Mouse (Mus musculus) MEL (cell line): ENCODE results near the gene Mcoln1. TPM values are rescaled to one million over a fixed set of nuclear protein-coding genes. Genes with fewer than 3 reads are reported as not detected.

Source experiments
- DNase-seq: peaks from one replicate; pipeline ENCODE4 v3.0.0; 2011; ENCODE audit warnings: low read depth, low spot score
- H3K27ac ChIP-seq: 2 replicates; pipeline ENCODE4 v1.5.1; 2012; ENCODE audit warnings: low read depth, mild to moderate bottlenecking, control low read depth, low read length, moderate library complexity; ENCODE audit not compliant: control insufficient read depth
- H3K27me3 ChIP-seq, 2 experiments: fragments of 150-350 bp in 1 of 2; sonication (generic) in 1 of 2; 2 replicates each; pipeline ENCODE4 v1.6.1; 2012; ENCODE audit warnings: low read length in 2 of 2, mild to moderate bottlenecking in 2 of 2, improper control_type of control experiment in 1 of 2, moderate library complexity in 1 of 2; ENCODE audit not compliant: insufficient read depth in 2 of 2, control insufficient read depth in 1 of 2
- H3K36me3 ChIP-seq, 2 experiments: 2 replicates each; pipeline ENCODE4 v1.6.1; 2012 to 2014; ENCODE audit warnings: low read length in 2 of 2, improper control_type of control experiment in 1 of 2, inconsistent platforms in 1 of 2, mild to moderate bottlenecking in 1 of 2; ENCODE audit not compliant: insufficient read depth in 2 of 2, control insufficient read depth in 1 of 2
- H3K4me1 ChIP-seq, 2 experiments: fragments of 150-350 bp in 1 of 2; sonication (generic) in 1 of 2; 2 replicates each; pipeline ENCODE4 v1.6.1; 2012; ENCODE audit warnings: low read length in 2 of 2, improper control_type of control experiment in 1 of 2, mild to moderate bottlenecking in 1 of 2; ENCODE audit not compliant: insufficient read depth in 2 of 2, control insufficient read depth in 1 of 2
- H3K4me3 ChIP-seq, 2 experiments: fragments of 150-350 bp in 1 of 2; sonication (generic) in 1 of 2; 2 replicates each; pipeline ENCODE4 v1.5.1; 2012; ENCODE audit warnings: low read depth in 2 of 2, low read length in 2 of 2, mild to moderate bottlenecking in 2 of 2, moderate library complexity in 2 of 2, control low read depth in 1 of 2, improper control_type of control experiment in 1 of 2; ENCODE audit not compliant: control insufficient read depth in 1 of 2, insufficient read depth in 1 of 2
- H3K79me2 ChIP-seq: 2 replicates; pipeline ENCODE4 v1.6.1; 2012; ENCODE audit warnings: mild to moderate bottlenecking, low read length, moderate library complexity; ENCODE audit not compliant: control insufficient read depth, poor library complexity, insufficient read depth
- H3K9ac ChIP-seq: 2 replicates; pipeline ENCODE4 v1.6.1; 2012; ENCODE audit warnings: low read depth, mild to moderate bottlenecking, control low read depth, low read length, moderate library complexity; ENCODE audit not compliant: control insufficient read depth, poor library complexity, severe bottlenecking
- H3K9me3 ChIP-seq: fragments of 150-350 bp; sonication (generic); replicated peaks from 2 replicates; pipeline ENCODE4 v1.6.1; 2012; ENCODE audit warnings: mild to moderate bottlenecking, low read length, improper control_type of control experiment, moderate library complexity; ENCODE audit not compliant: insufficient read depth
- BHLHE40 ChIP-seq: IDR thresholded peaks from 2 replicates; pipeline ENCODE4 v1.6.1; 2012; ENCODE audit warnings: low read depth, mild to moderate bottlenecking, inconsistent platforms, low read length, improper control_type of control experiment, borderline replicate concordance
- E2F4 ChIP-seq: IDR thresholded peaks from 2 replicates; pipeline ENCODE4 v1.6.1; 2011; ENCODE audit warnings: low read depth, low read length, improper control_type of control experiment, borderline replicate concordance
- ELF1 ChIP-seq: IDR thresholded peaks from 2 replicates; pipeline ENCODE4 v1.6.1; 2014; ENCODE audit warnings: low read depth, mild to moderate bottlenecking, inconsistent platforms, low read length, improper control_type of control experiment, moderate library complexity
- EP300 ChIP-seq, 2 experiments: IDR thresholded peaks; 2 replicates each; pipeline ENCODE4 v1.6.1; 2011; ENCODE audit warnings: improper control_type of control experiment in 2 of 2, low read length in 2 of 2, low read depth in 1 of 2, mild to moderate bottlenecking in 1 of 2
- GABPA ChIP-seq: IDR thresholded peaks from 2 replicates; pipeline ENCODE4 v1.6.1; 2012; ENCODE audit warnings: low read depth, mild to moderate bottlenecking, inconsistent platforms, low read length, improper control_type of control experiment, moderate library complexity
- HCFC1 ChIP-seq: IDR thresholded peaks from 2 replicates; pipeline ENCODE4 v1.6.1; 2012; ENCODE audit warnings: low read depth, mild to moderate bottlenecking, inconsistent platforms, low read length, improper control_type of control experiment, moderate library complexity
- JUND ChIP-seq: IDR thresholded peaks from 2 replicates; pipeline ENCODE4 v1.6.1; 2011; ENCODE audit warnings: low read depth, mild to moderate bottlenecking, improper control_type of control experiment, low read length
- MAZ ChIP-seq: IDR thresholded peaks from 2 replicates; pipeline ENCODE4 v1.6.1; 2012; ENCODE audit warnings: low read depth, mild to moderate bottlenecking, inconsistent platforms, low read length, improper control_type of control experiment
- MXI1 ChIP-seq: IDR thresholded peaks from 2 replicates; pipeline ENCODE4 v1.6.1; 2011; ENCODE audit warnings: mild to moderate bottlenecking, low read depth, low read length, improper control_type of control experiment
- MYC ChIP-seq: IDR thresholded peaks from 2 replicates; pipeline ENCODE4 v1.6.1; 2011; ENCODE audit warnings: low read depth, mild to moderate bottlenecking, low read length, improper control_type of control experiment, moderate library complexity
- NELFE ChIP-seq: IDR thresholded peaks from 2 replicates; pipeline ENCODE4 v1.6.1; 2011; ENCODE audit warnings: low read depth, low read length, improper control_type of control experiment
- NRF1 ChIP-seq: IDR thresholded peaks from 2 replicates; pipeline ENCODE4 v1.6.1; 2014; ENCODE audit warnings: low read depth, mild to moderate bottlenecking, inconsistent platforms, low read length, improper control_type of control experiment, moderate library complexity; ENCODE audit not compliant: poor library complexity, insufficient read depth, severe bottlenecking
- POLR2A ChIP-seq, 2 experiments: IDR thresholded peaks; 2 replicates each; pipeline ENCODE4 v1.6.1; 2011 to 2012; ENCODE audit warnings: low read length in 2 of 2, mild to moderate bottlenecking in 2 of 2, control low read depth in 1 of 2, improper control_type of control experiment in 1 of 2, low read depth in 1 of 2, moderate library complexity in 1 of 2; ENCODE audit not compliant: control insufficient read depth in 1 of 2, insufficient read depth in 1 of 2, poor library complexity in 1 of 2
- POLR2AphosphoS2 ChIP-seq: IDR thresholded peaks from 2 replicates; pipeline ENCODE4 v1.6.1; 2011; ENCODE audit warnings: low read length, improper control_type of control experiment
- POLR2AphosphoS5 ChIP-seq: IDR thresholded peaks from 2 replicates; pipeline ENCODE4 v1.6.1; 2012; ENCODE audit warnings: low read depth, borderline replicate concordance, mild to moderate bottlenecking, inconsistent platforms, low read length, moderate library complexity, mixed read lengths
- RAD21 ChIP-seq: IDR thresholded peaks from 2 replicates; pipeline ENCODE4 v1.6.1; 2011; ENCODE audit warnings: mild to moderate bottlenecking, low read depth, low read length, improper control_type of control experiment
- RCOR1 ChIP-seq: IDR thresholded peaks from 2 replicates; pipeline ENCODE4 v1.6.1; 2012; ENCODE audit warnings: low read depth, mild to moderate bottlenecking, inconsistent platforms, low read length, improper control_type of control experiment
- SIN3A ChIP-seq: IDR thresholded peaks from 2 replicates; pipeline ENCODE4 v1.6.1; 2012; ENCODE audit warnings: low read length, improper control_type of control experiment, inconsistent platforms
- SMC3 ChIP-seq: IDR thresholded peaks from 2 replicates; pipeline ENCODE4 v1.6.1; 2011; ENCODE audit warnings: low read depth, low read length, improper control_type of control experiment
- TAL1 ChIP-seq: IDR thresholded peaks from 2 replicates; pipeline ENCODE4 v1.6.1; 2012; ENCODE audit warnings: mild to moderate bottlenecking, inconsistent platforms, low read length, moderate library complexity, mixed read lengths
- TBP ChIP-seq: IDR thresholded peaks from 2 replicates; pipeline ENCODE4 v1.8.0; 2011; ENCODE audit warnings: low read depth, low read length, improper control_type of control experiment
- TCF12 ChIP-seq: IDR thresholded peaks from 2 replicates; pipeline ENCODE4 v1.6.1; 2014; ENCODE audit warnings: low read depth, mild to moderate bottlenecking, inconsistent platforms, low read length, improper control_type of control experiment, moderate library complexity
- UBTF ChIP-seq: IDR thresholded peaks from 2 replicates; pipeline ENCODE4 v1.6.1; 2012; ENCODE audit warnings: low read depth, mild to moderate bottlenecking, inconsistent platforms, low read length, improper control_type of control experiment, moderate library complexity, borderline replicate concordance; ENCODE audit not compliant: insufficient read depth
- USF1 ChIP-seq: IDR thresholded peaks from 2 replicates; pipeline ENCODE4 v1.6.1; 2014; ENCODE audit warnings: low read depth, mild to moderate bottlenecking, inconsistent platforms, low read length, improper control_type of control experiment, moderate library complexity
- ZC3H11A ChIP-seq: IDR thresholded peaks from 2 replicates; pipeline ENCODE4 v1.6.1; 2012; ENCODE audit warnings: low read depth, mild to moderate bottlenecking, inconsistent platforms, low read length, improper control_type of control experiment
- ZNF384 ChIP-seq: IDR thresholded peaks from 2 replicates; pipeline ENCODE4 v1.6.1; 2012; ENCODE audit warnings: low read depth, mild to moderate bottlenecking, inconsistent platforms, low read length, improper control_type of control experiment
- polyA plus RNA-seq, 2 experiments: library from polyadenylated mRNA; stranded (reverse) in 1 of 2; unstranded in 1 of 2; fragments of >175 nt in 1 of 2; fragments of >200 nt in 1 of 2; gene quantifications; 2 replicates each; pipeline versions ENCODE4 v1.2.1 to v1.2.4; 2012; ENCODE audit warnings: low replicate concordance in 2 of 2, low read depth in 1 of 2; ENCODE audit not compliant: insufficient read length in 2 of 2, insufficient read depth in 1 of 2, missing spikeins in 1 of 2
- total RNA-seq: library from RNA; depleted of rRNA; stranded (reverse); fragments of 300-350 nt; gene quantifications from 2 replicates; pipeline ENCODE4 v1.2.3, GENCODE M21; 2012

Gene Mcoln1
- total and polyA plus RNA-seq, 3 experiments = 18.0 to 47.6 TPM; not detected in 1

DNA sequence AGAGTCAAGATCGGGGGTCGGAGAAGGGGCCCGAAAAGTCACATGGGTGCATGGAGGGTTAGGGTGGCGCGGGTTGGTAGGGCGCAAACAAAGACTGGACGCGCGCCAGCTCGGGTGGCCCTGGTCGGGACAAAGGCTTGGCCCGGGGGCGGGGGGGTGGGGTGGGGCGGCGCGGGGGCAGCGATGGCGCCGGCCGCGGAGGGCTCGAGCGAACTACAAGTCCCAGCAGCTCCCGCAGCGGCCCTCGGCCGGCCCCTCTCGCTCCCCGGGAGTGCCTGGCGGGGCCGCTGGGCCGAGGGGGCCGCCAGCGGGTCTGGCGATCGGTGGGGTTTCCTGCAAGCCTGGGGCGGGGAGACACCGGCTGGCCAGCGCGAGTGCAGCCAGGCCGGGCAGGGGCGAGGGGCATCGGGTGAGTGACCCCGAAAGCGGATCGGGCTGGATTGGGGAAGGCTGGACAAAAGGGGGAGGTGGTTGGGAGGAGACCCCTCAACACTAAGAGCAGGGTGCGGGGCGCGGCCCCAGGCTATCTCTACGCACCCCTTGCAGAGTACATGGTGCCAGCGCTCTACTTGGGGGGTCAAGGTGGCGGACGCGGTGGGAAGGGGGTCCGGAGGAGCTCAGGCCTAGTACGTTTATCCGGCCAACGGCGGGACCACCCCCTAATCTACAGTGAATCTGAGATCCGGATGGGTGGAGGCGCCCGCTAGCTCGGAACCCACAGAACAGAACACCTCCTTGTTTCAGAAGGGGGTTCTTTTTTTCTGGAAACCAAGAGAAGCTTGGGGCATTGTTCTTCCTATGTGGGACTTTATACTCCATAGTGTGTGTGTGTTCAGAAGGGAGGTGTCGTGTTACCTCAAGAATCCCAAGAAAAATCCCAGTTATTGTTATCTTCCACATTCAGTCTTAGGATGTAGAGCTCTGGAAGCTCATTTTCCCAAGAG lies 7.1 kb upstream of the Mcoln1 start, which contains the start of gene Zfp358:
TSS of gene Zfp358 (plus strand) at position 238 of the 944 bp plus-strand sequence.
- peaks cover 0 to 2% of the 10 kb centered on the region in 2 experiments; a peak in 3 of 4 replicates for H3K27me3 ChIP-seq
- H3K4me1 ChIP-seq = peaks cover 0 to 11% of the 10 kb centered on the region in 2 experiments; a peak in 2 of 4 replicates
- peaks cover 0 to 11% of the 10 kb centered on the region in 2 experiments; a peak in 2 of 4 replicates for H3K36me3 ChIP-seq
- peak; percentile 58 for DNase-seq
- no peak for TF ChIP-seq NRF1
- no peak for TF ChIP-seq RAD21
- no peak for TF ChIP-seq TCF12
- TF ChIP-seq JUND = no peak
- no peak for TF ChIP-seq TBP
- TF ChIP-seq HCFC1 = peak; percentile 85
- TF ChIP-seq TAL1 = no peak
- TF ChIP-seq NELFE = peak; percentile 20; the same call in 1 of the 2 replicates
- no peak for TF ChIP-seq POLR2AphosphoS2
- no peak for TF ChIP-seq MYC
- TF ChIP-seq MAZ = peak; percentile 50; the same call in 1 of the 2 replicates
- peak; percentile 46 to 55; a peak in 3 of 4 replicates for TF ChIP-seq POLR2A (IDR thresholded peaks at IDR 0.05; ENCODE audit: control insufficient read depth in 1 of 2, insufficient read depth in 1 of 2, low read depth in 1 of 2, low read length in 2 of 2, poor library complexity in 1 of 2)
- no peak for TF ChIP-seq MXI1
- no peak for TF ChIP-seq USF1
- no peak within 1 kb of the TSS for H3K27ac ChIP-seq
- peak within 1 kb of the TSS; percentile 80 for H3K9ac ChIP-seq
- peak within 1 kb of the TSS; percentile 89 to 100 for H3K4me3 ChIP-seq
- peaks cover 2% of the 10 kb centered on the region; the same call in 1 of the 2 replicates for H3K79me2 ChIP-seq
- H3K9me3 ChIP-seq = no peaks in the 10 kb centered on the region

DNA sequence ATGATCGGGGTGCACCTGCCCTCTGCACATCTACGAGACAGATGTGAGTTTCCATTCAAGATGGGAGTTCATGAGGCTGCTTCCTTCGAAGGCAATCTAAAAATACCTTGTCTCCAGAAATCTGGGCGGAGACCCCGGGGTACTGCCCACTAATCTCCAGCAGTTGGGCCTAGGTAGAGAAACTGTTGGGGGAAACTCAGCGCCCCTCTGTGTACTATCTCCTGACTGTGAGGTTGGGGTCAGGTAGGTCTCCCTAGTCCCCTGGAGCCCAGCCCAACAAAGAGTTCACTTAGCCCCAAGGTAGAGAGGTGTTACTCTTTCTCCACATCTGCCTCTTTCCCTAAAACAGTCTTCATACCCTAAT lies 6.4 kb upstream of the Mcoln1 start:
- Histone ChIP-seq H3K79me2 (peaks cover 2% of the 10 kb centered on the region; the same call in 1 of the 2 replicates), H3K36me3 (peaks cover 0 to 11% of the 10 kb centered on the region in 2 experiments; a peak in 2 of 4 replicates), H3K4me1 (peaks cover 0 to 11% of the 10 kb centered on the region in 2 experiments; a peak in 2 of 4 replicates), H3K27me3 (peaks cover 0 to 2% of the 10 kb centered on the region in 2 experiments; a peak in 3 of 4 replicates), H3K9ac (peak overlapping the region; percentile 80), H3K4me3 (peak overlapping the region; percentile 89 to 100), H3K27ac (no peak overlapping the region), H3K9me3 (no peaks in the 10 kb centered on the region)
- TF ChIP-seq UBTF (no peak), HCFC1 (no peak), E2F4 (no peak), GABPA (no peak), ZC3H11A (no peak), ZNF384 (no peak), POLR2AphosphoS2 (no peak), TAL1 (no peak), ELF1 (no peak), SMC3 (no peak), EP300 (IDR thresholded peaks at IDR 0.05; ENCODE audit: low read depth in 1 of 2, low read length in 2 of 2) (no peak), POLR2AphosphoS5 (no peak), RCOR1 (no peak), BHLHE40 (no peak), NELFE (no peak), SIN3A (no peak), RAD21 (no peak)
- DNase-seq = peak; percentile 33
